Mouse (Mus musculus) midbrain, postnatal 0 days (tissue): ENCODE data around the gene Bcap31. TPM values are rescaled to one million over a fixed set of nuclear protein-coding genes. Genes with fewer than 3 reads are reported as not detected.
A peak's percentile ranks its signal among the peaks of the same experiment; 100 is the strongest.

ENCODE experiments used
- ATAC-seq: fragments of 200-750 bp; cut with Nextera tagmentation; 2 replicates; pipeline ENCODE4 v1.8.0; 2017; ENCODE audit warnings: moderate number of reproducible peaks, mild to moderate bottlenecking, moderate TSS enrichment, moderate library complexity; ENCODE audit not compliant: low FRiP score
- DNase-seq: peaks from one replicate; pipeline ENCODE4 v3.0.0-alpha.2; 2015; ENCODE audit warnings: low spot score
- H3K27ac ChIP-seq: fragments of 300-500 bp; sonication (generic); 2 replicates; pipeline ENCODE4 v1.5.1; 2014; ENCODE audit warnings: low read depth, mild to moderate bottlenecking, low read length, mixed read lengths
- H3K27me3 ChIP-seq: fragments of 300-500 bp; sonication (generic); 2 replicates; pipeline ENCODE4 v1.6.1; 2014; ENCODE audit warnings: low read length, control low read depth, mixed read lengths; ENCODE audit not compliant: insufficient read depth
- H3K36me3 ChIP-seq: fragments of 300-500 bp; sonication (generic); 2 replicates; pipeline ENCODE4 v1.6.1; 2014; ENCODE audit warnings: low read length, control low read depth, mixed read lengths; ENCODE audit not compliant: insufficient read depth
- H3K4me1 ChIP-seq: fragments of 300-500 bp; sonication (generic); 2 replicates; pipeline ENCODE4 v1.6.1; 2014; ENCODE audit warnings: mild to moderate bottlenecking, control low read depth, antibody characterized with exemption, low read length, mixed read lengths; ENCODE audit not compliant: insufficient read depth
- H3K4me2 ChIP-seq: fragments of 300-500 bp; sonication (generic); 2 replicates; pipeline ENCODE4 v1.6.1; 2014; ENCODE audit warnings: low read depth, mild to moderate bottlenecking, low read length, mixed read lengths; ENCODE audit not compliant: poor library complexity, severe bottlenecking
- H3K4me3 ChIP-seq: fragments of 300-500 bp; sonication (generic); 2 replicates; pipeline ENCODE4 v1.5.1; 2014; ENCODE audit warnings: low read depth, mild to moderate bottlenecking, low read length, moderate library complexity
- H3K9ac ChIP-seq: fragments of 300-500 bp; sonication (generic); replicated peaks from 2 replicates; pipeline ENCODE4 v1.6.1; 2014; ENCODE audit warnings: mild to moderate bottlenecking, low read length, moderate library complexity, mixed read lengths; ENCODE audit not compliant: poor library complexity, severe bottlenecking
- H3K9me3 ChIP-seq: fragments of 300-500 bp; sonication (generic); 2 replicates; pipeline ENCODE4 v1.6.1; 2016; ENCODE audit warnings: low read length, control low read depth
- CTCF ChIP-seq: IDR thresholded peaks from 2 replicates; pipeline ENCODE4 v1.5.1; 2016; ENCODE audit warnings: antibody characterized with exemption, mild to moderate bottlenecking
- WGBS: fragments of 180-500 bp; shearing (Covaris S2); extraction: QIAGEN DNeasy Blood & Tissue Kit; methylation state at CpG from one replicate; pipeline ENCODE4 v1.1.7; 2014; 5-methylcytosine and 5-hydroxymethylcytosine counted together
- polyA plus RNA-seq: library from polyadenylated mRNA; unstranded; fragments of >200 nt; fragmentation: Nextera tagmentation; extraction: Ambion mirVana; gene quantifications from 2 replicates; pipeline ENCODE4 v1.2.1, GENCODE M21; 2015
- total RNA-seq: library from RNA; depleted of rRNA; stranded (reverse); fragments of >200 nt; gene quantifications from 2 replicates; pipeline ENCODE4 v1.2.3, GENCODE M21; 2014; rRNA removed

Gene Bcap31
- total RNA-seq: 48.7 and 58.1 TPM in 2 replicates
- 133 and 134 TPM in 2 replicates for polyA plus RNA-seq

DNA sequence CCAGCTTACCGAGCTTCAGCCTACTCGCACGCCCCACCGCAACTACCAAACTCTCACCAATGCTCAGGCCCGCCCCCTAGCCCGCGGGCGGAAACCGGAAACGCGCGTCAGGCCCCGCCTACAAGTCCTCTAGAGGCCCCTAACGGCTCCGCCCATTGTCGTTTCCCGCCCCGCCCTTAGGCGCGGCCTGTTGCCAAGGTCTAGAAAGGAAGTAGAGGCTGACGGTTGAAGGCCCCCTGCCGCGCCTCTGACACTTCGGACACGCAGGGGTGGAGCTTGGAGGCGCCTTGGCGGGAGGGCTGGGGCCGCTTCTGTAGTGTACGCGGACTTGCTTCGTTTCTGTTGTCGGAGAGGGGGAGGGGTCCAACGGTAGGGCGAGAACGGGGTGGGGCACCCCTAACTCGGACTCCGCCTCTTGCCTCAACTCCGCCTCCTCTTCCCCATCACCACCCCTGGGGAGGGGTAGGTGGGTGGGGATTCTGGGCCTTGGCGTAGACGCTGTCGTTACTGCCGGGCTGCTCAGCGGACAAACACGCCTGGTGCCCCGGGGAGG is at the start of gene Bcap31, which contains the start of gene Abcd1:
Gene Bcap31 (minus strand): TSS at position 67 of the 553 bp plus-strand sequence.
Gene Abcd1 (plus strand): TSS at position 489 of the 553 bp plus-strand sequence.
- WGBS: 28% methylated on average over 31 of the region's 45 CpGs
- peak; percentile 92 for ATAC-seq
- DNase-seq: peak; percentile 94
- Histone ChIP-seq H3K9ac (peak within 1 kb of the TSS; percentile 54), H3K27me3 (no peaks in the 10 kb centered on the region), H3K4me2 (peak within 1 kb of the TSS; percentile 58), H3K27ac (peak within 1 kb of the TSS; percentile 63), H3K4me3 (peak within 1 kb of the TSS; percentile 45), H3K9me3 (no peaks in the 10 kb centered on the region), H3K36me3 (no peaks in the 10 kb centered on the region), H3K4me1 (0 out of 2 replicates have a peak, but pooled peaks cover 5% of the 10 kb centered on the region)
- peak; percentile 41 for TF ChIP-seq CTCF

DNA sequence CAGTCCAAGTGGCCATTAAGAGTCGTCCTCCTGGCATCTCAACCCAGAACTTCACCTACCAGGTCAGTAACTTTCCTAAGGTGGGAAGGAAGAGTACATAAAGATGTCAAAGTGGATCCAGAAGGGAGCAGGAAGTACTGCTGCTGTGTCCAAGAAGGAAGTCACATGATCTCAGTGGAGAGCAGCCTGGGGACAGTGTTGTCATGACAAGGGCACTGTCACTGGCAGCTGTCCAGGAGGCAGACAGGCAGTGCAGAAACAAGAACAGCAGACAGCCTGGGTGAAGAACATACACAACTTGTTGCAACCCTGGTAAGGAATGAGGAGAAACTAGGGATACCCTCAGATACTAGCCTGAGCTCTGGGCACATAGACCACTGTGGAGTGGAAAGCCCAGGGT is 49.3 kb upstream of the Bcap31 start:
- Histone ChIP-seq H3K4me2 (no peak overlapping the region), H3K4me1 (no peaks in the 10 kb centered on the region), H3K9me3 (no peaks in the 10 kb centered on the region), H3K27me3 (no peaks in the 10 kb centered on the region), H3K27ac (no peak overlapping the region), H3K9ac (no peak overlapping the region), H3K36me3 (no peaks in the 10 kb centered on the region), H3K4me3 (no peak overlapping the region)
- TF ChIP-seq CTCF: no peak
- peak; percentile 25 for DNase-seq
- WGBS: 79% methylated on average over 1 of the region's 1 CpGs
- no peak for ATAC-seq

DNA sequence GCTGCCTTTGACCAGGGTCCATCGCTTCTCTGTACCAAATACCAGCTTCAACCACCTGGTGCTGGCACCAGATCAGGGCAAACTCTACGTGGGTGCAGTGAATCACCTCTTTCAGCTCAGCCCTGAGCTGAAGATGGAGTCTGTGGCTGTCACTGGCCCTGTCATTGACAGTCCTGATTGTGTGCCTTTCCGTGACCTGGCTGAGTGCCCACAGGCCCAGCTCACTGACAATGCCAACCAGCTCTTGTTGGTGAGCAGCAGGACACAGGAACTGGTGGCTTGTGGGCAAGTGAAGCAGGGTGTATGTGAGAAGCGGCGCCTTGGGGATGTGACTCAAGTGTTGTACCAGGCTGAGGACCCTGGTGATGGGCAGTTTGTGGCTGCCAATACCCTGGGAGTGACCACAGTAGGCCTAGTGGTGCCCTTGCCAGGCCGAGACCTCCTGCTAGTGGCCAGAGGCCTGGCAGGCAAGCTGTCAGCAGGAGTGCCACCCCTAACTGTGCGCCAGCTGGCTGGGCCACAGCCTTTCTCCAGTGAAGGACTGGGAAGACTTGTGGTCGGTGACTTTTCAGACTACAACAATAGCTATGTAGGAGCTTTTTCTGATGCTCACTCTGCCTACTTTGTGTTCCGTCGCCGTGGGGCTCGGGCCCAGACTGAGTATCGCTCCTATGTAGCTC is 42.8 kb upstream of the Bcap31 start:
- Histone ChIP-seq H3K36me3 (no peaks in the 10 kb centered on the region), H3K9ac (no peak overlapping the region), H3K27me3 (no peaks in the 10 kb centered on the region), H3K4me3 (no peak overlapping the region), H3K4me1 (no peaks in the 10 kb centered on the region), H3K27ac (no peak overlapping the region), H3K4me2 (no peak overlapping the region), H3K9me3 (no peaks in the 10 kb centered on the region)
- 72% methylated on average over 13 of the region's 13 CpGs for WGBS
- peak; percentile 36 for DNase-seq
- TF ChIP-seq CTCF: no peak
- no peak for ATAC-seq

DNA sequence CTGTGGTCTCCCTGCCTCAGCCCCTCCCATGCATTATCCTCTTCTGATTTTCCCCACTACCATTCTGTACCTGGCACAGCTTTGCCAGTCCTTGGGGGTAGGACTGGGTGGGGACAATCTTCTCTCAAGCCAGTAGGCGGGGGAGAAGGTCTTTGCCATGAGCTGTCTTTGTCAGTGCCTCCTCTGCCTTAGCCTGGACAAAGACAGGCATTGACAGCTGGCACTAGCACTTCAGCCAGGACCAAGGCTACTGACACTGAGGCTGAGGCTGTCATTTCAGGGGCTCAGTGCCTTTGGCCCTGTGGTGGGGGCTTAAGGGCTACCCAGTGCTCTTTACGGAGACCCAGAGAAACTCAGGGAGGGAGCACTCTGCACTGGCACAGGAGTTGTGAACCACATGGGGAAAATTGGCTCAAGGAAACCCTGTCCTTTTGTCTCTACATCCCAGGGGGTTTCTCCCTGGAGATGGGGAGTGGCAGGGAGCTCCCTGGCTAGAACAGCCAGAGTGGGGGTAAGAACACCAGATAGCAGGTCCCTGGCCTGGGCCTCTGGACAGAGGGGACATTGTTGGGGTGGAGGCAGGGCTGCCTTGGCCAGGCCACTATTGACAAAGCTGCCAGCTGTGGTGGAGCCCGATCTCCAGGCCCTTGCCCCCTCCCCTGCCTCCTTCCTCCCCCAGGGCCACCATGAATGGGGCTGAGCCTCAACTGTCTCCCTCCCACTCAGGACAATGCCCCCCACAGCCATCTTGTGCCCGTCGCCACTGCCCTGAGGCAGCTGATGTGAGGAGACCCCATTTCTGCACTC is 40.6 kb upstream of the Bcap31 start, which contains the start of gene Plxnb3:
Gene Plxnb3 (plus strand): TSS at position 757 of the 807 bp plus-strand sequence.
- no peak within 1 kb of the TSS for H3K9ac ChIP-seq
- H3K27me3 ChIP-seq: no peaks in the 10 kb centered on the region
- H3K4me3 ChIP-seq: no peak within 1 kb of the TSS
- H3K27ac ChIP-seq: no peak within 1 kb of the TSS
- WGBS: 53% methylated on average over 5 of the region's 5 CpGs
- no peaks in the 10 kb centered on the region for H3K9me3 ChIP-seq
- H3K36me3 ChIP-seq: no peaks in the 10 kb centered on the region
- ATAC-seq (peak; percentile 66), DNase-seq (peak; percentile 27)
- H3K4me1 ChIP-seq: no peaks in the 10 kb centered on the region
- no peak within 1 kb of the TSS for H3K4me2 ChIP-seq
- TF ChIP-seq CTCF: no peak

DNA sequence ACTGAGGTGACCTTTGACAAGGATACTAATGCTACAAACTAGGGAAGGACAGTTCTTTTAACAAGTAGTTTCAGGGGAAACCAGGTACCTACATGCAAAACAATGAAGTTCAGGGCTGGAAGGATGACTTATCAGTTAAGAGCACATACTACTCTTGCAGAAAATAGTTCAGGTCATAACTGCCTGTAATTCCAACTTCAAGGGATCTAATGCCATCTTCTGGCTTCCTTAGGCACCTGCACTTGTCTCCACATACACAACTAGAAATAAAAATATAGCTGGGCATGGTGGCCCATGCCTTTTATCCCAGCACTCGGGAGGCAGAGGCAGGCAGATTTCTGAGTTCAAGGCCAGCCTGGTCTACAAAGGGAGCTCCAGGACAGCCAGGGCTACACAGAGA is 33.0 kb upstream of the Bcap31 start:
- ATAC-seq: no peak
- no peaks in the 10 kb centered on the region for H3K27me3 ChIP-seq
- 56% methylated on average over 1 of the region's 1 CpGs for WGBS

More for the DNA sequence above, 33.0 kb upstream of the Bcap31 start:
- no peak overlapping the region for H3K9ac ChIP-seq
- H3K36me3 ChIP-seq: no peaks in the 10 kb centered on the region
- H3K9me3 ChIP-seq: no peaks in the 10 kb centered on the region
- no peaks in the 10 kb centered on the region for H3K4me1 ChIP-seq
- no peak overlapping the region for H3K27ac ChIP-seq
- H3K4me3 ChIP-seq: no peak overlapping the region
- no peak overlapping the region for H3K4me2 ChIP-seq
- TF ChIP-seq CTCF: no peak
- no peak for DNase-seq
